Mouse (Mus musculus) forebrain, embryonic 10.5 days (tissue): ENCODE measurements around the gene Nrgn. TPM values are rescaled to one million over a fixed set of nuclear protein-coding genes. Genes with fewer than 3 reads are reported as not detected.

ENCODE experiments used
- DNase-seq: peaks from one replicate; pipeline ENCODE4 v3.0.0-alpha.2; 2017; ENCODE audit warnings: low spot score; ENCODE audit errors: extremely low spot score
- H3K27ac ChIP-seq: fragments of 300-500 bp; sonication (generic); 2 replicates; pipeline ENCODE4 v1.5.1; 2016; ENCODE audit warnings: mild to moderate bottlenecking
- H3K27me3 ChIP-seq: fragments of 300-500 bp; sonication (generic); 2 replicates; pipeline ENCODE4 v1.6.1; 2016; ENCODE audit warnings: mild to moderate bottlenecking; ENCODE audit not compliant: poor library complexity, severe bottlenecking
- H3K36me3 ChIP-seq: fragments of 300-500 bp; sonication (generic); replicated peaks from 2 replicates; pipeline ENCODE4 v1.6.1; 2016; ENCODE audit warnings: mild to moderate bottlenecking, moderate library complexity
- H3K4me1 ChIP-seq: fragments of 300-500 bp; sonication (generic); 2 replicates; pipeline ENCODE4 v1.6.1; 2016
- H3K4me3 ChIP-seq: fragments of 300-500 bp; sonication (generic); 2 replicates; pipeline ENCODE4 v1.5.1; 2016; ENCODE audit warnings: mild to moderate bottlenecking, moderate library complexity
- H3K9me3 ChIP-seq: fragments of 300-500 bp; sonication (generic); 2 replicates; pipeline ENCODE4 v1.6.1; 2016; ENCODE audit warnings: mild to moderate bottlenecking, moderate library complexity
- WGBS: fragments of 180-500 bp; shearing (Covaris S2); methylation state at CpG from one replicate; pipeline ENCODE4 v1.1.7; 2016; 5-methylcytosine and 5-hydroxymethylcytosine counted together
- polyA plus RNA-seq: library from polyadenylated mRNA; unstranded; fragments of >200 nt; fragmentation: Nextera tagmentation; extraction: Ambion mirVana; gene quantifications from 2 replicates; pipeline ENCODE4 v1.2.1, GENCODE M21; 2016

Nrgn gene
- polyA plus RNA-seq = 1.7 and 1.8 TPM in 2 replicates

DNA sequence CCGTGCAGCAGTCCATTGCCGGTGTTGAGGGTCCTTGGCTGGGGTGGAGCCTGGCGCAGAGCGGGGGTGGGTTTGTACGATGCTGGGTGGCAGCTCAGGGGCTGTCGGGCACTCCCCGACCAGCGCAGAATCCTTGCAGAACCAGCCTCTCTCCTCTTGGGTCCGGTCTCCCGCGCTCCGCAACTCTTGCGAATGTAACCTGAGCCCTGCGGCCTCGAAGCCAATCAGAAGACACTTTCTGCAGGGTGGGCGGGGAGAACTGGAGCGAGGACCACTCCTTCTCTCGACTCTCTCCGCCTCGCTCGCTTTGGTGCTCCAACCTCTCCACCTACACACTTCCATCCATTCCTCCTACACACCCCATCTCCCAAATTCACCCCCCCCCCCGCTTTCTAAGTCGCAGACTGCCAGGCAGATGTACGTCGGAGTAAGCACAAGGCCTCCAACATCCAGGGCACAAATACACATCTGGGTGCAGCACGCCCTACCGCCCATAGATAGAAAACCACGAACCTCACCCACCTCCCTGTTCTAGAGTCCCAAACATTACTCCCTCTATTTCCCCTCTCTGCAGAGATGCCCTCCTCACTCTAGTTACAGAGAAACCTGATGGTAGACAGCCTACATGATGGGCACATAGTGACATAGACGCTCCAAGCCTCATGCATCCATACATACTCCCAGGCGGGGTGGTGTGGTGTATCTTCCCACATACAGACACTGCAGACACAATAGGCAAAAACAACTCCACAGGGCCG lies at the start of gene Nrgn:
Nrgn (minus strand) TSS at position 369 of the 758 bp plus-strand sequence.
- DNase-seq = peak; percentile 88
- peak within 1 kb of the TSS; percentile 40; the same call in 1 of the 2 replicates for H3K27ac ChIP-seq
- WGBS = 5% methylated on average over 30 of the region's 31 CpGs
- H3K4me3 ChIP-seq = peak within 1 kb of the TSS; percentile 57
- peaks cover 28% of the 10 kb centered on the region for H3K4me1 ChIP-seq
- no peaks in the 10 kb centered on the region for H3K9me3 ChIP-seq
- H3K36me3 ChIP-seq = no peaks in the 10 kb centered on the region
- peaks cover 94% of the 10 kb centered on the region for H3K27me3 ChIP-seq

DNA sequence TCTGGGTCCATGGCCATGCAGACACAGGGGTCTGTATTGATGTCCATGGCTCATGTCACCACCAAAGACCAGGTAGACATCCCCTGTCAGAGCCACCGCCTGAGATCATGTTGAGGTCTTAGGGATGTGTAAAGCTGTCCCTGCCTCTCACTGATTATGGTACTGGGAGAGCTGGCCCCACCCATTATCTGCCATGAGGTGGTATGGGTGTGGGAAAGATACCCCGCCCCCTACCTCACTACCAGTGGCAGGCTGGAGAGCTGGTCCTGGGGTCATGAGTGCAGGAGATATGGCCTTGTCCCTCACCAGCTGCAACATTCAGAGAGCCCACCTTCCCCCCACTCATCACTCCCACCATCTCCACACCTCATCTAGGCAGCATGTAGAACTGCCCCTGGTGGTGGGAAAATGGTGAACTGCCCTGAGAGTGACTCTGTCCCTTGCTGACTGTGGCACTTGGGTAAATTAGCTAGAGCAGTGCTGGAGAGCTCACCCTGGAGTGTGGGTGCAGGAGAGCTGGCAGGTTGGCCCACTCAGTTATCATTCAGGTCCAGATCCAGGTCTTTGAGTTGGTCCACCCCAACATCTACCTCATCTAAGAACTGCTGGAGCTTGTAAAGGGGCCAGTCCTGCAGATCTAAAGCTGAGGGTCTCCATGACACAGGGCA lies 48.0 kb upstream of the Nrgn start:
- DNase-seq = no peak
- no peaks in the 10 kb centered on the region for H3K4me1 ChIP-seq
- no peak overlapping the region for H3K4me3 ChIP-seq
- H3K9me3 ChIP-seq = no peaks in the 10 kb centered on the region
- H3K36me3 ChIP-seq = no peaks in the 10 kb centered on the region
- 94% methylated on average over 2 of the region's 2 CpGs for WGBS
- H3K27ac ChIP-seq = no peak overlapping the region
- H3K27me3 ChIP-seq = no peaks in the 10 kb centered on the region

DNA sequence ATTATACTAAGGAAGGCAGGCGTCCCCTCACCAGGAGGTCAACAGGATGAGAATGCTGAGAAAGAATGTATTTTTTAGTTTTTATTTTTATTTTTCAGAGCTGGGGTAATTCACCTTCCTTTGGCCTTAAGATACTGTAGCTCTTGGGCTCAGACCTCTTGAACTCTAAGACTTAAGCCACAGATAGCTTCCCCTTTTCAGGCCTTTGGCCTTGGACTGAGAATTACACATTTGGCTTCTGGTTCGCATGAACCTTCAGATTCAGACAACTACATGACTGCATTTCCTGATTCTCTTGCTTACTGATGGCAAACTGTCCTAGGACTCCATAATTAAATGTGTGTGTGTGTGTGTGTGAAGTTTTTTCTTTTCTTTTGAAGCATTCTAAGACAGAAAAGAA lies 45.9 kb upstream of the Nrgn start:
- Histone ChIP-seq H3K27me3 (no peaks in the 10 kb centered on the region), H3K36me3 (no peaks in the 10 kb centered on the region), H3K27ac (no peak overlapping the region), H3K9me3 (no peaks in the 10 kb centered on the region), H3K4me1 (no peaks in the 10 kb centered on the region), H3K4me3 (no peak overlapping the region)
- 78% methylated on average over 2 of the region's 2 CpGs for WGBS
- DNase-seq = no peak

DNA sequence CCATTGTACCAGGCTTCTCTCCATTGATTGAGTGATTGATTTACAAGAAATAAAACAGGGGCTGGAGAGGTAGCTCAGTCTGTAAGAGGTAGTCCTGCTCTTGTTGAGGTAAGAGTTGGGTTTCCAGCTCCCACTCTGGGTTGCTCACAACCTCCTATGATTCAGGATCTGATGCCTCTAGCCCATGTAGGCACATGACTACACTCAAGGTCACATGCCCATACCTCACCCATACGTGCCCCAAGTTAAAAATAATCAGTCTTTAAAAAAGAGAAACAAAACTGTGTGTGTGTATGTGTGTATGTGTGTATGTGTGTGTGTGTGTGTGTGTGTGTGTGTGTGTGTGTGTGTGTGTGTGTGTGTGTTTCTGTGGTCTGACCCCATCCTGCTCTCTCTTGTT lies 42.9 kb upstream of the Nrgn start:
- Histone ChIP-seq H3K27me3 (no peaks in the 10 kb centered on the region), H3K4me3 (no peak overlapping the region), H3K9me3 (no peaks in the 10 kb centered on the region), H3K27ac (no peak overlapping the region), H3K36me3 (no peaks in the 10 kb centered on the region), H3K4me1 (peaks cover 6% of the 10 kb centered on the region)
- WGBS = 81% methylated on average over 1 of the region's 1 CpGs
- no peak for DNase-seq

DNA sequence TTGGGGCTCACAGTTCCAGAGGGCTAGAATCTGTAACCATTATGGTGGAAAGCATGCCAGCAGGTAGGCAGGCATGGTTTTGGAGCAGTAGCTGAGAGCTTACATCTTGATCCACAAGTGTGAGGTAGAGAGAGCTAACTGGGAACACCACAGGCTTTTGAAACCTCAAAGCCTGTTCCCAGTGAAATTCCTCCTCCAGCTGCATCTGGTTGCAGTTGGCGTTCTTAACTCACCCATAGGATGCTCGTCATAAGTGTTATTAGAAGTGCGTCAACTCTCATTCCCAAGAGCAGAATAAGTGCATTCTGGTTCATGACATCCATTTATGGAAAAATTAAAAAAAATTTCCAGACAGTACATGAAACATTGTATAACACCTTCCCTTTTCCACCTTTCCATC lies 41.0 kb upstream of the Nrgn start:
- H3K27me3 ChIP-seq = no peaks in the 10 kb centered on the region
- H3K4me3 ChIP-seq = no peak overlapping the region
- H3K4me1 ChIP-seq = peaks cover 6% of the 10 kb centered on the region
- 92% methylated on average over 3 of the region's 3 CpGs for WGBS
- no peak for DNase-seq
- H3K9me3 ChIP-seq = no peaks in the 10 kb centered on the region
- H3K36me3 ChIP-seq = no peaks in the 10 kb centered on the region
- H3K27ac ChIP-seq = no peak overlapping the region

DNA sequence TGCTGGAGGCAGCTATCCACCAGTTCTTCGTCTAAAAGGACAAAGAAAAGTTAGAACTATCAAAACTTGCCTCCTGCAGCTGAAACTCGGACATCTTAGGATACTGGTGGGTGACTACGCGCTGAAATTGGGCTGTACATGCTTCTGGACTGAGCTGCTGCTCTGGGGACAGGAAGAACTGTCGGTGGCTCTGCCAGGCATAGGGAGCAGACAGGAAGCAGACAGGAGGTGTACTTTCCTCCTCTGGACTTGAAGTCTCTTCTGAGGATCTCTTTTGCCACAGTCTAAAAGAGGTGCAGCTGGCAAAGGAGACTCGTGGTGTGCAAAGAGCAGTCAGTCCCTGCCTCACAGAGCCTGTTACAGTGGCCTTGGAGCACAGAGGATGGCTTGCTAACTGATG lies 39.9 kb upstream of the Nrgn start:
- Histone ChIP-seq H3K9me3 (no peaks in the 10 kb centered on the region), H3K27me3 (no peaks in the 10 kb centered on the region), H3K27ac (no peak overlapping the region), H3K4me1 (peaks cover 6% of the 10 kb centered on the region), H3K36me3 (no peaks in the 10 kb centered on the region), H3K4me3 (no peak overlapping the region)
- DNase-seq = no peak
- 68% methylated on average over 6 of the region's 6 CpGs for WGBS

DNA sequence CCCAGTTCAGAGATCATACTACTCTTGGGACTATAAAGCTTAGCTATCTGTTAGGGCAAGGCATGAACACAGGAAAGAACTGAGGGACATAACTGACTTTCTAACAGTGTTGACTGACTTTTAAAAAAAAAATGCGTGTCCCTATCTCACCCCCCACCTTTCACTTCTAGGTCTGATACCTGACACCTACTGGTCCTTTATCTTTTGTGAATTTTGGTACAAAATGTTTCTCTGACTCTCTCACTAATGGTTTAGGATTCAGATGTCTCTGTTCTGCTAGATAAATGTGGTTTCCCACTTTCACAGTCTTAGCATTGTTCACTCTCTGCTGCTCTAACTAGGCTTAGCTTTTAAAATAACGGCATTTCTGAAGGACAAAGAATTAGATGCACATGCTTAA lies 39.3 kb upstream of the Nrgn start:
- DNase-seq = no peak
- Histone ChIP-seq H3K27ac (no peak overlapping the region), H3K4me3 (no peak overlapping the region)

DNA sequence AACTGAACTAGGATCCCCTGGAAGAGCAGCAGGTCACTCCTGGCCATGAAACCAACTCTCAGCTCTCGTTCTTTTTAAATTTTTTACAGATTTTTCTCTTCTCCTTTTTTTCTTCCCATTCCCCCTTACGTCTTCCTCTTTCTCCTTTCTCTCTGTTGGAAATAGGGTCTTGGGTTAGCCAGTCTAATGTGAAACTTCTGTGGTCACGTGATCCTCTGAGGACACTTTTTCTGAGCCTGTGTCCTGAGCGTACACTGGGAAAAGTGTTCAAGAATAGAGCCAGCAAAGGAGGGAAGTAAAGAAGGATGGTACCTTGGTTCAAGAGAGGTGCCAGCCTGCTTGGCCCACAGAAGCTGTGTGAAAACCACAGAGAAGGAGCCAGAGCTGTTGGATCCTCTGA lies 37.7 kb upstream of the Nrgn start:
- WGBS = 89% methylated on average over 4 of the region's 4 CpGs

More for the DNA sequence above, 39.3 kb upstream of the Nrgn start:
- H3K27me3 ChIP-seq = no peaks in the 10 kb centered on the region
- no peaks in the 10 kb centered on the region for H3K36me3 ChIP-seq
- no peaks in the 10 kb centered on the region for H3K9me3 ChIP-seq
- 88% methylated on average over 2 of the region's 2 CpGs for WGBS
- peaks cover 6% of the 10 kb centered on the region for H3K4me1 ChIP-seq

DNA sequence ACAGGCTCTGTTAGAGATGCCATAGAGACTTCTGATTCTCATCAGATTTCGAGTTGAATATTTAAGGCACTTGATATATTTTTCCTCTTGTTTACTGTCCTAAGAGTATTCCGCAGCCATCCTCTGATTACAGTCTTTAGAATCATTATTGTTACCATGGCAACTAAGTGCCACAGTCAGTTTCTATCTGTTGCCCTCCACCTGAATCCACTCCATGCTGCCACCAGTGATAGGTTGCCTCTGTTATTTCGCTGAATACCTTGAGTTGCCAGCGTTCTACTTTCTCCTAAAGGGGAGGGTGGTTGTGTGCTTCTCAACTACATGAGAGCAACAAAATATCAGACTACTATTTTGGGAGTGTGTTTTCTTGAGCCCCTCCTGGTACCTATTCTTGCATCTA lies 34.0 kb upstream of the Nrgn start:
- DNase-seq = no peak
- Histone ChIP-seq H3K4me3 (no peak overlapping the region), H3K27ac (no peak overlapping the region), H3K36me3 (no peaks in the 10 kb centered on the region), H3K27me3 (no peaks in the 10 kb centered on the region), H3K4me1 (no peaks in the 10 kb centered on the region), H3K9me3 (no peaks in the 10 kb centered on the region)
- 81% methylated on average over 4 of the region's 4 CpGs for whole genome bisulfite sequencing

More for the DNA sequence above, 37.7 kb upstream of the Nrgn start:
- no peaks in the 10 kb centered on the region for H3K27me3 ChIP-seq
- no peak for DNase-seq
- no peaks in the 10 kb centered on the region for H3K36me3 ChIP-seq
- H3K4me1 ChIP-seq = peaks cover 6% of the 10 kb centered on the region
- no peaks in the 10 kb centered on the region for H3K9me3 ChIP-seq
- H3K27ac ChIP-seq = no peak overlapping the region
- no peak overlapping the region for H3K4me3 ChIP-seq

DNA sequence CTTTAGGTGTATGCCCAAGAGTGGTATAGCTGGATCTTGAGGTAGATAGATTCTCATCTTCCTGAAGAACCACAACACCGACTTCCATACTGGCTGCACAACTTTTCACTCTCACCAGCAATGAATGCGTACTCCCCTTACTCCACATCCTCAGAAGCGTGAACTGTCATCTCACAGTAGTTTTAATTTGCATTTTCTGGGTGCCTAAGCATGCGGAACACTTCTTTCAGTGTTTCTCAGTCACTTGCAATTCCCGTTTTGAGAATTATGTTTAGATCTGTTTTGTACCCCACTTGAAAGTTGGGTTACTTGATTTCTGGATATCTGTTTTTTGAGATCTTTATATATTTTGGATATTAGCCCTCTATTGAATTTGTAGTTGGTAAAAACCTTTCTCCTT lies 30.9 kb upstream of the Nrgn start:
- H3K27me3 ChIP-seq = no peaks in the 10 kb centered on the region
- no peaks in the 10 kb centered on the region for H3K36me3 ChIP-seq
- H3K9me3 ChIP-seq = no peaks in the 10 kb centered on the region
- WGBS = 81% methylated on average over 5 of the region's 5 CpGs
- no peaks in the 10 kb centered on the region for H3K4me1 ChIP-seq
- no peak for DNase-seq
- no peak overlapping the region for H3K27ac ChIP-seq
- H3K4me3 ChIP-seq = no peak overlapping the region

DNA sequence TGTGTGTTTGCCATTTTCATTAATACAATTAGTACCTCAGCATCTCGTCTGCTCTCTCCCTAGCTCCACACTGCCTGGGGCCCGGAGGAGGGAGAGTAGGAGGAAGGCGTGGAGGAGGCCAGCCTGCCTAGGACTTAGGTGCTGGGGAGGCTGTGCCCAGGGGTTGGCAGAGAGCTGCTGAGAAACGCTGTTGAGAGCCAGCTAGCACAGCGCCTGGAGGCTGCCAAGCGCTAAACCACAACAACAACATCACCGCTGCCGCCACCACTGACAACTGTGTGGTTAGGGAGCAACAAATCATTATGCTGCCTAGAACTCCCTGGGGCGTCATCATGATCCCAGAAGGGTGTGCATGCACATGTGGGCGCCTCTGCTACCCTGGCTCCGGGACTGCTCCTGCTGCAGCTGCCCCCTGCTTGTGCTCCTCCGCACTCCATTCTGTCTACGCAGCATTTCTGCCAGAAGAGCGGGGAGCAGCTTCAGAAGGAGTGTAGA lies 23.8 kb upstream of the Nrgn start:
- H3K4me1 ChIP-seq = peaks cover 11% of the 10 kb centered on the region
- H3K36me3 ChIP-seq = no peaks in the 10 kb centered on the region
- no peak overlapping the region for H3K4me3 ChIP-seq
- no peak for DNase-seq
- no peaks in the 10 kb centered on the region for H3K27me3 ChIP-seq
- H3K27ac ChIP-seq = no peak overlapping the region
- no peaks in the 10 kb centered on the region for H3K9me3 ChIP-seq
- WGBS = 35% methylated on average over 14 of the region's 14 CpGs

DNA sequence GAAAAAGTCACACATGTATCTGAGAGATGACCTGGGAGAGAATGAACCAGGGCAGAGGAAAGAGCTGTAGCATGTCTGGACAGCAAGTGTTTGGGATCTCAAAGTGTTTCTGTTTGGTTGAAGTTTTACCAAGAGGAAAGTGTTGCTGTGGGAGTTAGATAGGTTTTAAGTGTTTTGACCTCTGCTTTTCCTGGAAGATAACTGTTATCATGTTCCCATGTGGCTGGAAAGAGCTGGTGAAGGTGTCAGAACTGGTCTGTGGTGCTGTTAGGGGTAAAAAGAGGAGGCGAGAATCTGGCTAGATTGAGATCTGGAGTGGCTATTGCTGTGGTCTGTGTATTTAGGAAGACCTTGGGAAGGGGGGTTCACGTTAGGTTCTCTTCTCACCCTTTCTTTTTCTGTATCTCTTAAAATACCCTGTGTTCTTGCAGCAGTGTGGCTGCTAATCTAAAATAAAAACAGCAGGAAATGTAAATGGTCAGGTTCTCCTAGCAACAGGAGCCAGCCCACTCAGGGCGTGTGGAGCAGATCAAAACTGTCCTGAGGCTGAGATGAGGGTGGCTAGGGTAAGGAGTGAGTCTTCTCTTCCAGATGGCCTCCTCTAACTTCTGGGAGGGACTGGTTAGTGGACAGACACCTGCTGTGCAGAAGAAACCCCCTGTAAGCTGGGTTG lies 19.6 kb upstream of the Nrgn start:
- WGBS = 73% methylated on average over 3 of the region's 3 CpGs
- no peak for DNase-seq
- Histone ChIP-seq H3K4me1 (peaks cover 24% of the 10 kb centered on the region), H3K27ac (no peak overlapping the region), H3K4me3 (no peak overlapping the region), H3K36me3 (no peaks in the 10 kb centered on the region), H3K27me3 (0 out of 2 replicates have a peak, but pooled peaks cover 2% of the 10 kb centered on the region), H3K9me3 (no peaks in the 10 kb centered on the region)
